Mouse (Mus musculus) heart, embryonic 14.5 days (tissue): ENCODE measurements around the gene Lyg2. TPM values are rescaled to one million over a fixed set of nuclear protein-coding genes. Genes with fewer than 3 reads are reported as not detected.

Source experiments
- ATAC-seq: fragments of 200-750 bp; cut with Nextera tagmentation; 2 replicates; pipeline ENCODE4 v1.8.0; 2017; ENCODE audit warnings: low read depth, moderate TSS enrichment; ENCODE audit not compliant: insufficient number of reproducible peaks, insufficient read depth, low FRiP score
- H3K27ac ChIP-seq, 2 experiments: fragments of 200-500 bp in 1 of 2; fragments of 300-500 bp in 1 of 2; sonication (generic) in 1 of 2; replicated peaks in 1 of 2; 2 replicates each; pipeline ENCODE4 v1.5.1; 2012 to 2014; ENCODE audit warnings: low read depth in 2 of 2, low read length in 2 of 2, control low read depth in 1 of 2, mild to moderate bottlenecking in 1 of 2, mixed read lengths in 1 of 2; ENCODE audit not compliant: control insufficient read depth in 1 of 2, insufficient read depth in 1 of 2
- H3K27me3 ChIP-seq: fragments of 300-500 bp; sonication (generic); 2 replicates; pipeline ENCODE4 v1.6.1; 2014; ENCODE audit warnings: mild to moderate bottlenecking, low read length, control low read depth; ENCODE audit not compliant: control insufficient read depth, insufficient read depth
- H3K36me3 ChIP-seq: fragments of 300-500 bp; sonication (generic); 2 replicates; pipeline ENCODE4 v1.6.1; 2014; ENCODE audit warnings: mild to moderate bottlenecking, control low read depth, low read length, mixed read lengths; ENCODE audit not compliant: control insufficient read depth, insufficient read depth
- H3K4me1 ChIP-seq, 2 experiments: fragments of 200-500 bp in 1 of 2; fragments of 300-500 bp in 1 of 2; sonication (generic) in 1 of 2; 2 replicates each; pipeline ENCODE4 v1.6.1; 2012 to 2014; ENCODE audit warnings: low read length in 2 of 2, control low read depth in 1 of 2, mixed read lengths in 1 of 2; ENCODE audit not compliant: control insufficient read depth in 2 of 2, insufficient read depth in 2 of 2
- H3K4me2 ChIP-seq: fragments of 300-500 bp; sonication (generic); 2 replicates; pipeline ENCODE4 v1.6.1; 2014; ENCODE audit warnings: mild to moderate bottlenecking, low read length
- H3K4me3 ChIP-seq, 2 experiments: fragments of 200-500 bp in 1 of 2; fragments of 300-500 bp in 1 of 2; sonication (generic) in 1 of 2; 2 replicates each; pipeline ENCODE4 v1.5.1; 2012 to 2014; ENCODE audit warnings: low read length in 2 of 2, mild to moderate bottlenecking in 2 of 2, control low read depth in 1 of 2, low read depth in 1 of 2, moderate library complexity in 1 of 2; ENCODE audit not compliant: control insufficient read depth in 1 of 2, insufficient read depth in 1 of 2
- H3K9ac ChIP-seq: fragments of 300-500 bp; sonication (generic); 2 replicates; pipeline ENCODE4 v1.6.1; 2014; ENCODE audit warnings: mild to moderate bottlenecking, low read length
- H3K9me3 ChIP-seq: fragments of 300-500 bp; sonication (generic); 2 replicates; pipeline ENCODE4 v1.6.1; 2016; ENCODE audit warnings: low read length, control low read depth; ENCODE audit not compliant: control insufficient read depth
- WGBS: fragments of 180-500 bp; shearing (Covaris S2); extraction: QIAGEN DNeasy Blood & Tissue Kit; methylation state at CpG from one replicate; pipeline ENCODE4 v1.1.7; 2014; 5-methylcytosine and 5-hydroxymethylcytosine counted together
- polyA plus RNA-seq: library from polyadenylated mRNA; unstranded; fragments of >200 nt; fragmentation: Nextera tagmentation; extraction: Ambion mirVana; gene quantifications from 2 replicates; pipeline ENCODE4 v1.2.1, GENCODE M21; 2014

Lyg2 gene
- polyA plus RNA-seq, 1 experiment from 2014 or later = not detected

GRCm38 (mm10) chr1:37868640-37869039 is 47.7 kb downstream of the Lyg2 start:
- no peak overlapping the region for H3K9ac ChIP-seq
- H3K27ac ChIP-seq = no peak overlapping the region
- WGBS = 54% methylated on average over 10 of the region's 10 CpGs
- H3K27me3 ChIP-seq = no peaks in the 10 kb centered on the region; the same call in 1 of the 2 replicates
- no peak overlapping the region for H3K4me2 ChIP-seq
- no peak overlapping the region for H3K4me3 ChIP-seq
- no peak for ATAC-seq
- no peaks in the 10 kb centered on the region for H3K36me3 ChIP-seq
- no peaks in the 10 kb centered on the region; the same call in 1 of the 2 replicates for H3K9me3 ChIP-seq
- peaks cover 5 to 11% of the 10 kb centered on the region in 2 experiments; a peak in 2 of 4 replicates for H3K4me1 ChIP-seq

GRCm38 (mm10) chr1:37867684-37868322 is 48.5 kb downstream of the Lyg2 start:
- H3K9ac ChIP-seq = no peak overlapping the region
- H3K36me3 ChIP-seq = no peaks in the 10 kb centered on the region
- H3K27me3 ChIP-seq = no peaks in the 10 kb centered on the region; the same call in 1 of the 2 replicates
- no peak overlapping the region for H3K4me2 ChIP-seq
- H3K4me3 ChIP-seq = no peak overlapping the region
- H3K4me1 ChIP-seq = peaks cover 5 to 7% of the 10 kb centered on the region in 2 experiments; a peak in 2 of 4 replicates
- ATAC-seq = no peak
- 63% methylated on average over 10 of the region's 10 CpGs for WGBS
- no peak overlapping the region for H3K27ac ChIP-seq
- H3K9me3 ChIP-seq = no peaks in the 10 kb centered on the region; the same call in 1 of the 2 replicates

- Histone ChIP-seq H3K27me3 (no peaks in the 10 kb centered on the region; the same call in 1 of the 2 replicates), H3K9ac (no peak overlapping the region), H3K9me3 (no peaks in the 10 kb centered on the region; the same call in 1 of the 2 replicates), H3K4me2 (no peak overlapping the region), H3K4me3 (no peak overlapping the region), H3K27ac (no peak overlapping the region), H3K36me3 (no peaks in the 10 kb centered on the region), H3K4me1 (peaks cover 4 to 5% of the 10 kb centered on the region in 2 experiments; a peak in 2 of 4 replicates)
- WGBS = 65% methylated on average over 1 of the region's 1 CpGs
- no peak for ATAC-seq
These were observed 49.2 kb downstream of the Lyg2 start for GRCm38 (mm10) chr1:37867056-37867455.

GRCm38 (mm10) chr1:37866286-37866685 is 50.0 kb downstream of the Lyg2 start, which contains the start of gene Tsga10:
Tsga10 (minus strand) TSS chr1:37866429.
- Histone ChIP-seq H3K27me3 (no peaks in the 10 kb centered on the region; the same call in 1 of the 2 replicates), H3K27ac (peak within 1 kb of the TSS; percentile 83 to 94), H3K9ac (peak within 1 kb of the TSS; percentile 74), H3K4me2 (peak within 1 kb of the TSS; percentile 71), H3K4me1 (peaks cover 2 to 4% of the 10 kb centered on the region in 2 experiments; a peak in 2 of 4 replicates), H3K36me3 (no peaks in the 10 kb centered on the region), H3K9me3 (no peaks in the 10 kb centered on the region; the same call in 1 of the 2 replicates), H3K4me3 (peak within 1 kb of the TSS; percentile 61 to 90)
- WGBS = 86% methylated on average over 6 of the region's 6 CpGs
- no peak for ATAC-seq

- Histone ChIP-seq H3K27me3 (no peaks in the 10 kb centered on the region; the same call in 1 of the 2 replicates), H3K4me2 (peak overlapping the region; percentile 71), H3K27ac (peak overlapping the region; percentile 83 to 94), H3K36me3 (no peaks in the 10 kb centered on the region), H3K9me3 (no peaks in the 10 kb centered on the region; the same call in 1 of the 2 replicates), H3K9ac (peak overlapping the region; percentile 74), H3K4me3 (peak overlapping the region; percentile 61 to 90), H3K4me1 (peaks cover 2 to 4% of the 10 kb centered on the region in 2 experiments; a peak in 2 of 4 replicates)
- WGBS = 11% methylated on average over 23 of the region's 23 CpGs
- no peak for ATAC-seq
These were observed 50.7 kb downstream of the Lyg2 start for GRCm38 (mm10) chr1:37865401-37866215.

GRCm38 (mm10) chr1:37864511-37865400 is 51.5 kb downstream of the Lyg2 start:
- no peaks in the 10 kb centered on the region for H3K36me3 ChIP-seq
- H3K27me3 ChIP-seq = no peaks in the 10 kb centered on the region; the same call in 1 of the 2 replicates
- peak overlapping the region; percentile 83 to 94 for H3K27ac ChIP-seq
- peak overlapping the region; percentile 61 to 90 for H3K4me3 ChIP-seq
- ATAC-seq = peak; percentile 98
- H3K4me2 ChIP-seq = peak overlapping the region; percentile 86
- H3K4me1 ChIP-seq = peaks cover 2 to 4% of the 10 kb centered on the region in 2 experiments; a peak in 2 of 4 replicates
- H3K9ac ChIP-seq = peak overlapping the region; percentile 74
- no peaks in the 10 kb centered on the region; the same call in 1 of the 2 replicates for H3K9me3 ChIP-seq
- WGBS = under 1% methylated on average over 72 of the region's 90 CpGs
